Mouse (Mus musculus) liver, adult 2 months (tissue): ENCODE measurements at regions not wholly inside any gene's neighbourhood (a gene's known extent, or its start where the extent isn't known, plus 50 kb on each side); places are given as distances from the start of the nearest gene placed in this dataset.

Experiments used
- DNase-seq: peaks from one replicate; pipeline ENCODE4 v3.0.0-alpha.2; 2011; ENCODE audit warnings: low read depth, low spot score; ENCODE audit errors: extremely low read depth
- H3K27ac ChIP-seq: fragments of 200-500 bp; replicated peaks from 2 replicates; pipeline ENCODE4 v1.5.1; 2012; ENCODE audit warnings: low read depth, mild to moderate bottlenecking, control low read depth, inconsistent platforms, low read length; ENCODE audit not compliant: insufficient read depth
- H3K27me3 ChIP-seq: fragments of 200-500 bp; 2 replicates; pipeline ENCODE4 v1.6.1; 2012; ENCODE audit warnings: mild to moderate bottlenecking, moderate library complexity, low read length, inconsistent platforms; ENCODE audit not compliant: control insufficient read depth, insufficient read depth
- H3K36me3 ChIP-seq: fragments of 200-500 bp; 2 replicates; pipeline ENCODE4 v1.6.1; 2012; ENCODE audit warnings: low read length, inconsistent platforms; ENCODE audit not compliant: control insufficient read depth, insufficient read depth
- H3K4me1 ChIP-seq: fragments of 200-500 bp; 2 replicates; pipeline ENCODE4 v1.6.1; 2011; ENCODE audit warnings: low read length; ENCODE audit not compliant: control insufficient read depth, insufficient read depth
- H3K4me3 ChIP-seq: fragments of 200-500 bp; 2 replicates; pipeline ENCODE4 v1.5.1; 2011; ENCODE audit warnings: low read depth, mild to moderate bottlenecking, control low read depth, low read length, moderate library complexity; ENCODE audit not compliant: insufficient read depth
- H3K79me2 ChIP-seq: fragments of 200-500 bp; 2 replicates; pipeline ENCODE4 v1.6.1; 2012; ENCODE audit warnings: inconsistent platforms, mild to moderate bottlenecking, low read length, moderate library complexity; ENCODE audit not compliant: control insufficient read depth, insufficient read depth
- H3K9ac ChIP-seq: fragments of 200-500 bp; 2 replicates; pipeline ENCODE4 v1.6.1; 2012; ENCODE audit warnings: low read depth, mild to moderate bottlenecking, control low read depth, inconsistent platforms, low read length
- CTCF ChIP-seq: fragments of 200-500 bp; IDR thresholded peaks from 2 replicates; pipeline ENCODE4 v1.5.1; 2011; ENCODE audit warnings: low read depth, low read length, control low read depth
- POLR2A ChIP-seq: fragments of 200-500 bp; IDR thresholded peaks from 2 replicates; pipeline ENCODE4 v1.6.1; 2011; ENCODE audit warnings: low read length, control low read depth; ENCODE audit not compliant: insufficient read depth; ENCODE audit errors: extremely low read depth
- WGBS: fragments of 180-500 bp; shearing (Covaris S2); methylation state at CpG from one replicate; pipeline ENCODE4 v1.1.7; 2018; 5-methylcytosine and 5-hydroxymethylcytosine counted together

DNA sequence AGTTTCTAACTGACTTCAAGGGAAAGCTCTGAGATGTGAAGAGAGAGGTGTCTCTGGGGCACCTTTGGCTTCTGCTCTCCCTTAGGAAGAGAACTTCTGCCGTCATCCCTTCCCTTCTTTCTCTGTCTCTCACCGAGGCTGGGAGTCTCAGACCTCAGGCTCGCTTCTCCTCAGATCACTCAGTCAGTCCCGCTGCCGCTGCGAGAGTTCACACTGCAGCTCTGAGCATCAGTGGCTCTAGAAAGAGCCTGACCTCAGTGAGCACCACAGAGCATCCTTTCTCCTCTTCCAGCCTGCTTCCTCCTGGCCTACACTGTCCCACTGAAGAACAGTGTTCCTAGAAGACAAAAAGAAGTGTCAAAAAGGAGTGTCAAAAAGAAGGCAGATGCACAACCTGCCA, 316.6 kb downstream of the Cd83 start:
- Histone ChIP-seq H3K27me3 (no peaks in the 10 kb centered on the region), H3K27ac (no peak overlapping the region), H3K9ac (no peak overlapping the region), H3K4me1 (no peaks in the 10 kb centered on the region; the same call in 1 of the 2 replicates), H3K4me3 (no peak overlapping the region), H3K36me3 (no peaks in the 10 kb centered on the region), H3K79me2 (no peaks in the 10 kb centered on the region)
- no peak for DNase-seq
- TF ChIP-seq CTCF: no peak
- WGBS: 52% methylated on average over 6 of the region's 6 CpGs

DNA sequence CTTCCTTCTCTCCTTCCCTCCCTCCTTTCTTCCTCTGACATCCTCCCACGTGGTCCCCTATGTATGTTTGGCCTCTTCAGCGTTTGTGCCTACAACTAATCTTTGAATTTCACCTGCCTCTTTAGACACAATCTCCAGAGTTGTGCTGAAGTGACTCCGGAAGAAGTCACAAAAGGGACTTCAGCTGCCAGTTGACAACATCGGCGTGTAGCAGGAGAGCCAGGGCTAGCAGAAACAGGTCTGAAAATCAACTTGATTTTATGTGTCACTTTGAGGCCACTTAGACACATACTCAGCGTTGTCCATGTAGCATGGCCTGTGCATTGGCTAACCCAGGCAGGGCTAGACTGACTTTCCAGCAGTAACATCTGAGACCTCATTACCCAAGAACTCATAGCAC, 317.2 kb downstream of the Cd83 start:
- Histone ChIP-seq H3K9ac (no peak overlapping the region), H3K36me3 (no peaks in the 10 kb centered on the region), H3K27ac (no peak overlapping the region), H3K79me2 (no peaks in the 10 kb centered on the region), H3K4me1 (no peaks in the 10 kb centered on the region; the same call in 1 of the 2 replicates), H3K4me3 (no peak overlapping the region), H3K27me3 (no peaks in the 10 kb centered on the region)
- WGBS: 83% methylated on average over 6 of the region's 6 CpGs
- TF ChIP-seq POLR2A: no peak
- no peak for TF ChIP-seq CTCF
- no peak for DNase-seq

DNA sequence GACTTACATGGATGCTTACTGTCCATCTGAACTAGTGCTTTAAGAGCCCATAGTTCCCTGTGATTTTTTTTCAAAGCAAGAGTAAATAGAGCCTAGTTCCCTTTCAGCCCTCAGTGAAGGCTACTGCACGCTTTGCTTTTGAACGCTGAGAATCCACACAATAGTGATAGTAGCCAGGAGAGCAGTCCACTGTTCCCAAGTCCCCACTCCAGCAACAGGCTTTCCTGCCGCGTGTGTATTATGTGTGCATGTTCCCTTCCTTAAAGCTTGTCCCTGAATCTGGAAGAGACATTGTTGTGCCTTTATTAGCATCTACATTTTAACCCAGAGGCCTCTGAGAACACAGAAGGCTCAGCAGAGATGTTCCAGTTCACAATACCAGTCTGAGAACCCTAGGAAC, 317.7 kb downstream of the Cd83 start:
- H3K4me1 ChIP-seq: no peaks in the 10 kb centered on the region; the same call in 1 of the 2 replicates
- 70% methylated on average over 4 of the region's 4 CpGs for WGBS
- no peak overlapping the region for H3K27ac ChIP-seq

GRCm38 (mm10) chr13:44103340-44103739, 318.8 kb downstream of the Cd83 start:
- Histone ChIP-seq H3K36me3 (no peaks in the 10 kb centered on the region), H3K4me1 (no peaks in the 10 kb centered on the region; the same call in 1 of the 2 replicates), H3K79me2 (no peaks in the 10 kb centered on the region), H3K4me3 (no peak overlapping the region), H3K27ac (no peak overlapping the region), H3K9ac (no peak overlapping the region), H3K27me3 (no peaks in the 10 kb centered on the region)
- 95% methylated on average over 7 of the region's 7 CpGs for WGBS
- no peak for DNase-seq
- TF ChIP-seq CTCF: no peak
- TF ChIP-seq POLR2A: no peak

More for the DNA sequence above, 317.7 kb downstream of the Cd83 start:
- no peak overlapping the region for H3K4me3 ChIP-seq
- no peaks in the 10 kb centered on the region for H3K36me3 ChIP-seq
- no peak for TF ChIP-seq POLR2A
- no peak for TF ChIP-seq CTCF
- no peak overlapping the region for H3K9ac ChIP-seq
- H3K27me3 ChIP-seq: no peaks in the 10 kb centered on the region
- DNase-seq: no peak
- no peaks in the 10 kb centered on the region for H3K79me2 ChIP-seq

DNA sequence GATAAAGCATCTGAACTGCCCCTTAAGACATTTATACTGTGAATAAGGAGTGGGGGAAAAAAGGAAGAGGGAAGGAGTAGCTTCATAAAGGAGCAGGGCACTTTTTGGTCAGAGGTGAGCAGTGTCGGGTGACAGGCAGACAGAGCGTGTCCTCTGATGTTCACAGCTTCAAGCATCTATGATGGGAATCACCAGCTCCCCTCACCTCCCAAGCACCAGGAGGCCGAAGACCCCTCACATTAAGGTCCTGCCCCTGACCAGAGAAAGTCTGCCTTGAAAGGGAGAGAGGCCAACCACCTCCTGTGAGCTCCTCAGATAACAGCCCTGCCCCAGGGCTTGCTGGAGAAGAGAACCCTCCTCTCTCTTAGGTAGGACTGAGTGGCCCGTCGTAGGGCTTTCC, 320.6 kb downstream of the Cd83 start:
- H3K79me2 ChIP-seq: no peaks in the 10 kb centered on the region
- H3K27ac ChIP-seq: no peak overlapping the region
- no peaks in the 10 kb centered on the region for H3K27me3 ChIP-seq
- H3K36me3 ChIP-seq: no peaks in the 10 kb centered on the region
- no peak overlapping the region for H3K9ac ChIP-seq
- H3K4me1 ChIP-seq: no peaks in the 10 kb centered on the region; the same call in 1 of the 2 replicates
- 78% methylated on average over 5 of the region's 5 CpGs for WGBS
- DNase-seq: no peak
- TF ChIP-seq CTCF: no peak
- TF ChIP-seq POLR2A: no peak
- no peak overlapping the region for H3K4me3 ChIP-seq

DNA sequence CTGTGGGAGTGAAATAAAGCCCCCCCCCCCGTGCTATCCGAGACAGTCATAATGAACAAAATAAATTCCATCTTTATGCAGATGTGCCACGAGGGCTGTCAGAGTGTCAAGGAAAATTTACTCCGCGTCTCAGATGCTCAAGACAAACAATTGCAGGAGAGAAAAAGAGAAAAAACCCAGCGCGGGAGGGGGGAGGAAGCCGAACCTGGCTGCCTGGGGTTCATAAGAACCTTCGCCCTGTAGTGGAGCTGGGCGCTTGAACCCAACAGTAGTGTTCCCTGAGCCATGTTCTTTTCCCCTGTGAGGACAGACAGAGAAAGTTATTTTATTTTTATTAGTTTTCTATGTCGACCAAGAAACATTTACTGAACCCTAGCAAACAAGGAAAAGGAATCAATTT, 324.1 kb downstream of the Cd83 start:
- TF ChIP-seq CTCF (no peak), POLR2A (no peak)
- Histone ChIP-seq H3K4me1 (no peaks in the 10 kb centered on the region), H3K27me3 (no peaks in the 10 kb centered on the region), H3K36me3 (no peaks in the 10 kb centered on the region), H3K9ac (no peak overlapping the region), H3K4me3 (no peak overlapping the region), H3K79me2 (no peaks in the 10 kb centered on the region), H3K27ac (no peak overlapping the region)
- 86% methylated on average over 11 of the region's 11 CpGs for WGBS
- DNase-seq: no peak
